Mouse (Mus musculus) brain, adult 2 months (tissue): ENCODE data around the gene Noct.

Experiments
- DNase-seq: peaks from one replicate; pipeline ENCODE4 v3.0.0; 2011; ENCODE audit warnings: low read depth, low spot score

The Noct gene

DNA sequence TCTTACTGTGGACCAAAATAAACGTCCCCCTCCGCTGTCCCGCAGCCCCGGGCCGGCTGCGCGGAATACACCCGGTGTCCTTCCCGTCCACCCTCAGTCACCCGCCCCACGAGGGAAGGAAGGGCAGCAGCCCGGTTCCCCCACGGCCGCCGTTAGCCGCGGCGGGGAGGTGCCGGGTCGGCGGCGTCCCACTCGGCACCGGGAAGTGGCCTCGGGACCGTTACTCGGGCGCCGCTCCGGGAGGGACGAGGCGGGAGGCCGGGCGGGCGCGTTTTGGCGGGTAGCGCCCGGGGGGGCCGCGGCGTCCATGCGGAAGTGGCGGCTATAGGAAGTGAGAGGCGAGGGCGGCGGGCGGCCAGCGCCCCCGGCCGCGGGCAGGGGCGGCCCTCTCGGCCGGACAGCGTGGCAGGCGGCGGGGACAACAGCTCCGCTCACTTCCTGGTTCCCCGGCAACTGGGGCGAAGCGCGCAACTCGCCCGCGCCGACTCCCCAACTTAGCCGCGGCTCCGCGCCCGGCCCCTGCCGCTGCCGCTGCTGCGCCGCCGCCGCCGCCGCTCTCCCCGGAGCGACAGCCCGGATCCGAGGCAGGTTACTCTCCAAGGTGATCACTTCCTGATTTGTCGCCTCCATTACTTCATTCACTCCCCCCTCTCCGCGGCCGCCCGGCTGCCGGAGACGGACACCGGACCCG lies 52.3 kb downstream of the Noct start:
- peak; percentile 49 for DNase-seq

DNA sequence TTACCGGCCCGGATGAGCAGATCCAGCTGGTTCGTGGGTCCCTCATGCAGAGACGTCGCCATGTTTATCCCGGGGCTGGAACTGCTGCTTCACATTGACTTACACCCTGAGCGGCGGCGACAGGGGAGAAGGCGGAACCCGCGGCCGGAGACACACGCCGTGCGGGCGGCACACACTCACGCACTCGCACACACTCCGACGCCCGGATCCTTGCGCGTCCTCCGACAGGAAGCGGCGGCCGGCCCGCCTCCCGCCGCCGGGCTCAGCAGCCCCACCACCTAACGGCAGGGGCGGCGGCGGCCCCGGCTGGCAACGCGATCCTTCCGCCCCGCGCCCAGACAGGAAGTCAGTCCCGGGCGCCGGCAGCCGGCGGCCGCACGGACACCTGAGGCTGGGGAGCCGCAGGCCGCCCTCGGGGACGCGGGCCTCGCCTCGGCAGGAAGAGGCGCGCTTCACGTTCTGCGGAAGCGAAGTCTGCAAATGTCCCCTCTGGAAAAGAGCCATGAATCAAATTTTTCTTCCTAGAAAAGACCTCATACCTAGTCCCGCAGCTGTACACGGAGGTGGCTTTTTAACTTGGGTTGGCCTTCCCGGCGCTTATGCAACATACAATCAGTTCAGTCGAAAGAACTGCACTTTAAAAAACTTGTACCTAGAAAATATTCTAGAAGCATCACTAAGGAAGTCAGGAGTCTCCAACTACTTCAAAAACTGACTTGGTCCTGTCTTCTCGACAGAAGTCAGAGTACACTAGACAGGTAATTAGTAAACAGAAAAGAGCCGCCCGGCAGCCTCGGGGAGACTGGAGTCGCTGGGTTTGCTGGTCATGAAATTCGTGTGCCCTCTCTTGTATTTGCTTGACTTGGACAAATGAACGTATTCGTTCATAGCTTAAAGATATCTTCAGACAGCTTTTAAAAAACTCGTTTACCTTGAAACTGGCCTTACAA lies 53.2 kb downstream of the Noct start:
- peak; percentile 95 for DNase-seq

GRCm38 (mm10) chr3:51278433-51278832 lies 54.2 kb downstream of the Noct start:
- no peak for DNase-seq

DNA sequence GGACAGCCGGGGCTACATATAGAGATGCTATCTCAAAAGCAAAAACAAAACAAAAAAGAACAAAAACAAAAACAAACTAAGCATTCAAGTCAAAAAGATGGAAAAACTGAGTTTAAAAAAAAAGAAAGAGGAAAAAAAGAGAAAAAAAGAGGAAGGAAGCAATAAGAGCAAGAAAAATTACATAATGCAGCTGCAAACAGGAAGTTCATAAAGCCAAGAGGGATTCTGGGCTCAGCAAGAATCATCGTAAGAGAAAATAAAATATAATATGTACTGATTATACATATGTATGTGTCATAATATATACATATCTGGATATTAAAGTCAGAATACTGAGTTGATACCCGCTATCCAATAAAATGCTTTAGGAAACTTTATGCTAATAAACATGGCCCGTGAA lies 57.5 kb downstream of the Noct start:
- DNase-seq, result no peak

GRCm38 (mm10) chr3:51284375-51284774 lies 60.1 kb downstream of the Noct start:
- DNase-seq, result no peak

DNA sequence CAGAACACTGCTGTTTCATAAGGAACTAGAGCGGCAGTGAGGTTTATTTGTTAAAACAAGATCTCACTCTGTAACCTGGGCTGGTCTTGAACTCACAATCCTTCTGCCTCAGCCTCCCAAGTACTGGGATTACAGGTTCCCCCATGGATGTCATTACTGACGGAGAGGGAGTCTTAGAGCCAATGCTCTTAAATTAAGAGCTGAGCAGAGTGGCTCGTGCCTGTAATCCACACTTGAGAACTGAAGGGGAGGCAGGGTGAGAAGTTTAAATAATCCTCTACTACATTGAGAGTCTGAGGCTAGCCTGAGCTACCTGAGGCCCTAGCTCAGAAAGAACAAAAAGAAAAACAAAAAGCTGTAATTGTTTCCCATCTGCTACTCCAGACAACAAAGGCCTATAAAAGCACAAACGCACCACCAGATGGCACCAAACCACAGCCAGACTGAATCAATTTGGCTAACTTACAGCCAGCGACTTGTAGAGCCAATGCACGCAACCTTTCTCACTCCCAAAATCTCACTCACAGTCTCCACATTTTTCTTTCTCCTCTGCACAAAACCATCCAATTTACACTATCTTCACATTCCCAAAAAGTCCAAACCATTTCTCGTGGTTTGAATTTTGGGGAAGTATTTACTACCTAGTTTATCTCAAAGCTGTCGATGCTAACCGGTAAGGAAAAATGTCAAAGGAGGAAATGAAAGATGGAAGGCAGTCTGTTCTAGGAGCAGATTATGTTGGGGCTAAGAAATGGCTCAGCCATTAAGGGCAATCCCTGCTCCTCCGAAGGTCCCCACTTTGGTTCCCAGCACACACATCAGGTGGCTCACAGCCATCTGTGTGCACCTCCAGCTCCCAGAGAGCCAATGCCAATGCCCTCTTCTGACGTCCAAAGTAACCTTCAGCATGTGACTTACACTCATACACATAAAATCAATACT lies 64.9 kb downstream of the Noct start:
- DNase-seq, result peak; percentile 93

DNA sequence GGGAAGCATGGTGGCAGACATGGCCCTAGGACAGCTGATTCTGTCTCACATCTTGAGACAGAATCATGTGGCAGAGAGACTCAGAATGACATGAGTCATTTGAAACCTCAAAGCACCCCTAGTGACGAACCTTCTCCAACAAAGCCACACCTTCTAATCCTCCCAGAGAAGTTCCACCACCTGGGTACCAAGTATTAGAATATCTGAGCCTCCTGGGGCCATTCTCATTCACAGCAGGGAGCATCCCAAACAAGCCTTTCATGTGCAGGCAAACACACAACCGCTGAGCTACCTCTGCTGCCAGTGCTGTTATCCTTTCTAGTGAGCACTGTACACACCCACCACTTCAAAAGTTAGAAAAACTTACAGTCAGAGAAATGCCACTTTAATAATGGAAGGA lies 70.0 kb downstream of the Noct start:
- no peak for DNase-seq

- DNase-seq, result peak; percentile 67
Measured at GRCm38 (mm10) chr3:51295225-51295624, 71.0 kb downstream of the Noct start.

DNA sequence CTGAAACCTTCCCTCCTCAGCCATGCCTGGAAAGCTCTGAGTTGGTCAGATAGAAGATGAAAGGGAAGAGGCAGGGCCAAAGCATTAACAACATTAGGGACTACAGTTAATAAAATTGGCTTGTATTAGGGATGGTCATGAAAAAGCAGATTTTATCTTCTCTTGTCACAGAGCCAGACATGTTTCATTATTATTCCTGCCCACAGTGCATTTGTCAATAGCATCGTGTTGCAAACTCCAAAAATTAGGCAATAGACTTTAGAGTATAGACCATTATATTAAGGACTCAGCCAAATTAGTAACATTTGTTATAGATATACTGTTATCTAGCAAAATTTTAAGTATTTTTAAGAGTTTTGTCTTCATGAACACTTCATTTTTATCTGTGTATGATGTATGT lies 72.5 kb downstream of the Noct start:
- no peak for DNase-seq
